Mouse (Mus musculus) hindbrain, postnatal 0 days (tissue): ENCODE measurements around the gene C1qa. TPM values are rescaled to one million over a fixed set of nuclear protein-coding genes. Genes with fewer than 3 reads are reported as not detected.

Source experiments
- ATAC-seq: fragments of 200-750 bp; cut with Nextera tagmentation; 2 replicates; pipeline ENCODE4 v1.8.0; 2017; ENCODE audit warnings: mild to moderate bottlenecking, moderate TSS enrichment, moderate library complexity
- DNase-seq: peaks from one replicate; pipeline ENCODE4 v3.0.0-alpha.2; 2015; ENCODE audit warnings: low spot score
- H3K27ac ChIP-seq: fragments of 300-500 bp; sonication (generic); 2 replicates; pipeline ENCODE4 v1.5.1; 2014; ENCODE audit warnings: mild to moderate bottlenecking
- H3K27me3 ChIP-seq: fragments of 300-500 bp; sonication (generic); 2 replicates; pipeline ENCODE4 v1.6.1; 2014; ENCODE audit warnings: low read length, mixed read lengths; ENCODE audit not compliant: insufficient read depth
- H3K36me3 ChIP-seq: fragments of 300-500 bp; sonication (generic); 2 replicates; pipeline ENCODE4 v1.6.1; 2014; ENCODE audit warnings: low read length, mixed read lengths; ENCODE audit not compliant: insufficient read depth
- H3K4me1 ChIP-seq: fragments of 300-500 bp; sonication (generic); 2 replicates; pipeline ENCODE4 v1.6.1; 2014; ENCODE audit warnings: antibody characterized with exemption, low read length, mixed read lengths; ENCODE audit not compliant: insufficient read depth
- H3K4me2 ChIP-seq: fragments of 300-500 bp; sonication (generic); 2 replicates; pipeline ENCODE4 v1.6.1; 2014; ENCODE audit warnings: low read depth, mild to moderate bottlenecking, low read length, moderate library complexity, mixed read lengths
- H3K4me3 ChIP-seq: fragments of 300-500 bp; sonication (generic); 2 replicates; pipeline ENCODE4 v1.5.1; 2014; ENCODE audit warnings: low read length
- H3K9ac ChIP-seq: fragments of 300-500 bp; sonication (generic); replicated peaks from 2 replicates; pipeline ENCODE4 v1.6.1; 2014; ENCODE audit warnings: mild to moderate bottlenecking, low read length, moderate library complexity, mixed read lengths
- H3K9me3 ChIP-seq: fragments of 300-500 bp; sonication (generic); 2 replicates; pipeline ENCODE4 v1.6.1; 2016; ENCODE audit warnings: low read length, mixed read lengths
- CTCF ChIP-seq: IDR thresholded peaks from 2 replicates; pipeline ENCODE4 v1.5.1; 2016; ENCODE audit warnings: antibody characterized with exemption, control low read depth, low read depth
- WGBS: fragments of 180-500 bp; shearing (Covaris S2); extraction: QIAGEN DNeasy Blood & Tissue Kit; methylation state at CpG from one replicate; pipeline ENCODE4 v1.1.7; 2014; 5-methylcytosine and 5-hydroxymethylcytosine counted together
- polyA plus RNA-seq: library from polyadenylated mRNA; unstranded; fragments of >200 nt; fragmentation: Nextera tagmentation; extraction: Ambion mirVana; gene quantifications from 2 replicates; pipeline ENCODE4 v1.2.1, GENCODE M21; 2015
- total RNA-seq: library from RNA; depleted of rRNA; stranded (reverse); fragments of >200 nt; gene quantifications from 2 replicates; pipeline ENCODE4 v1.2.3, GENCODE M21; 2014

The C1qa gene
- total and polyA plus RNA-seq, 2 experiments from 2014 or later: 49.9 to 55.4 TPM

DNA sequence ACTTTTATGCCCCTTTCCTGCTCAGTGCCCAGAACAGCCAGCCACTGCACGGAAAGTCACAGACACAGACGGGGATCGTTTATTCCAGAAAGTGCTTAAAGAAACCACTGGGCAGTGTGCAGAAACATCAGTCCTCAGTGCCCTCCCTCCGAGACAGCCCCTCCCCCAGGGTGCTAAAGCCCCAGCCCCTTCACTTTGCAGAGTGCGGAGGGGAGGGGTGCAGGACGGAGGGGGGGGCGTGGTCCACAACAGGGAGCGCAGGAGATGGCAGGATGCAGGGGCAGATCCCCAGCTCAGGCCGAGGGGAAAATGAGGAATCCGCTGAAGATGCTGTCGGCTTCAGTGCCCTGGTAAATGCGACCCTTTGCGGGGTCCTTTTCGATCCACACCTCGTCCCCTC lies 2.7 kb downstream of the C1qa start:
- Histone ChIP-seq H3K4me1 (no peaks in the 10 kb centered on the region), H3K9me3 (no peaks in the 10 kb centered on the region), H3K4me3 (peak overlapping the region; percentile 16; the same call in 1 of the 2 replicates), H3K36me3 (no peaks in the 10 kb centered on the region), H3K9ac (no peak overlapping the region; the same call in 1 of the 2 replicates), H3K27ac (no peak overlapping the region), H3K4me2 (peak overlapping the region; percentile 33), H3K27me3 (peaks cover 9% of the 10 kb centered on the region)
- TF ChIP-seq CTCF: no peak
- no peak for DNase-seq
- no peak for ATAC-seq
- WGBS: 9% methylated on average over 14 of the region's 15 CpGs

DNA sequence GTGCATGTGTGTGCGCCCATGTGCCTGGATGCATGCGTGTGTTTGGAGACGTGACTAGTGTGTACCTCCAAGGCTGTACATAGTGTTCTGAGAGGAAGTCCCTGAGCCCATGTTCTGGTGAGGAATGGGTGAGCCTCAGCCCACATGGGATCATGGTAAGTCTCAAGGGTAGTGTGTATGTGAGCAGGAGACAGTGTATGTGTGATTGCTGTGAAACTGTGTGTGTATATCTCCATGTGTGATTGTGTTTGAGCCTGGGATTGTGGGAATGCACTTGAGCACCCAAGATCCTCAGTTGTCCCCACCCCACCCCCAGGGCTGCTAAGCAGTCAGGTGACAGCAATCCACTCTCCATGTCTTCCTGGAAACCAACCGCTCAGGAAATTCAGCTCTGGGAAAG lies 3.8 kb downstream of the C1qa start:
- Histone ChIP-seq H3K27me3 (peaks cover 9% of the 10 kb centered on the region), H3K9ac (no peak overlapping the region), H3K9me3 (no peaks in the 10 kb centered on the region), H3K4me3 (no peak overlapping the region), H3K36me3 (no peaks in the 10 kb centered on the region), H3K27ac (no peak overlapping the region), H3K4me2 (no peak overlapping the region), H3K4me1 (no peaks in the 10 kb centered on the region)
- no peak for TF ChIP-seq CTCF
- ATAC-seq (no peak), DNase-seq (no peak)
- 78% methylated on average over 4 of the region's 4 CpGs for WGBS

DNA sequence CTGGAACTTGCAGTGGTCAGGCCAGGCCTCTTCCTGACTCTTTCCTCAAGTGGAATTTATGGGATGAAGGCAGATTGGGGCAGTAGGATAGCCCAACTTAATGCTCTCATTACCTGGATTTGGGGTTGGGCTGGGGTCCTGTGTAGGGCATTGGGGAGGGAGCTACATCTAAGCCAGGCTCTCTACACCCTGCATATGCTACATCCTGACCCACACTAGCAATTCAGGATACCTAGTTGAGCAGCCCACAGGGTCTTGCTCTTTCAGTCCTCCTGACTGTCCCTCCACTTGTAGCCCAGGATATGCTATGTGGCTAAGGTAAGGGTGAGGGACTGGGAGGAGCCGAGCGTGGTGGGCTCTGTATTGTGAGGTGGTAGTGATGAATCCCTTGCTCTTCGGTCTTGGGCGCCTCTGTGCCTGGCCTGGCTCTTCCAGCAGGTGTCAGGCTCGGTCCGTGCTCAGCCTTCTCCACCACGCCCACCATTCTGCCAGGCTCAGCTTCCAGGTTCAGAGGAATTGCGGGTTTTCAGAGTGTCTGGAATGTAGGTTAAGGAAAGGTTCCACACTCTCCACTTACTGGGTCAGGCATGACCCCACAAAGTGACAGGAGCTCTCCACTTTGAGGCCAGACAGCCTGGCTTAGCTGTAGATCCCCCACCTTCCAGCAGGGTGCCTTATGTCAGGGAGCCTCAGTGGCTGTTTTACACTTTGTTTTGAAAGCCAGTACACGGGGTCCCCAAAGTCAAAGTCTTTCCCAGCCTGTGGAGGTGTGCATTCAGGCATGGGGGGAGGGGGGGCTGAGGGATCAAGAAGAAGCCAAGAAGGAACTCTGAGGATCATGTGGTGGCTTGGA lies 4.7 kb downstream of the C1qa start:
- Histone ChIP-seq H3K4me2 (no peak overlapping the region), H3K4me1 (no peaks in the 10 kb centered on the region), H3K27ac (no peak overlapping the region), H3K9ac (no peak overlapping the region), H3K9me3 (no peaks in the 10 kb centered on the region), H3K4me3 (no peak overlapping the region), H3K36me3 (no peaks in the 10 kb centered on the region), H3K27me3 (peaks cover 9% of the 10 kb centered on the region)
- peak; percentile 86 for ATAC-seq
- peak; percentile 83 for DNase-seq
- peak; percentile 98 for TF ChIP-seq CTCF
- WGBS: 4% methylated on average over 9 of the region's 9 CpGs

DNA sequence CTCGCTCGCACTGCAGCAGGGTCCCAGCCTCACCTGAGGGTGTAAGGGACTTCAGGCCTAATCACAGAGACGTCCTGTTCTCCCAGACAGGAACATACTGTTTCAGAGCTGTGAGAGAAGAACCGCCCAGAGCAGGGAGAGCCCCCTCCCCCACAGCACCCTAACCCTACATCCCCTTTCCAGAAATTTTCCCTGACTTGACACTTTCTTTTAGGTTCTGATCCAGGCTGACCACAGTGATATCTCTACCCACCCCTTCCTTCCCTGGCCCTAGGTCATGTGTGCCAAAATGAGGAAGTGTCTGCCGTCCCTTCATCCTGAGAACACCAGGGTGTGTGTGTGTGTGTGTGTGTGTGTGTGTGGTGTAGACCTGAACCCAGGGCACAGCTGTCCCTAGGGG lies 5.8 kb downstream of the C1qa start, which contains the start of gene C1qc:
C1qc (minus strand) TSS at position 255 of the 400 bp plus-strand sequence.
- TF ChIP-seq CTCF: no peak
- no peaks in the 10 kb centered on the region for H3K36me3 ChIP-seq
- ATAC-seq (no peak), DNase-seq (no peak)
- 72% methylated on average over 5 of the region's 5 CpGs for WGBS
- H3K4me1 ChIP-seq: no peaks in the 10 kb centered on the region
- H3K27me3 ChIP-seq: peaks cover 9% of the 10 kb centered on the region
- H3K4me3 ChIP-seq: no peak within 1 kb of the TSS
- H3K4me2 ChIP-seq: no peak within 1 kb of the TSS
- no peak within 1 kb of the TSS for H3K27ac ChIP-seq
- no peaks in the 10 kb centered on the region for H3K9me3 ChIP-seq
- 0 out of 2 replicates have a peak within 1 kb of the TSS, but pooled peaks have one; percentile 1 for H3K9ac ChIP-seq

DNA sequence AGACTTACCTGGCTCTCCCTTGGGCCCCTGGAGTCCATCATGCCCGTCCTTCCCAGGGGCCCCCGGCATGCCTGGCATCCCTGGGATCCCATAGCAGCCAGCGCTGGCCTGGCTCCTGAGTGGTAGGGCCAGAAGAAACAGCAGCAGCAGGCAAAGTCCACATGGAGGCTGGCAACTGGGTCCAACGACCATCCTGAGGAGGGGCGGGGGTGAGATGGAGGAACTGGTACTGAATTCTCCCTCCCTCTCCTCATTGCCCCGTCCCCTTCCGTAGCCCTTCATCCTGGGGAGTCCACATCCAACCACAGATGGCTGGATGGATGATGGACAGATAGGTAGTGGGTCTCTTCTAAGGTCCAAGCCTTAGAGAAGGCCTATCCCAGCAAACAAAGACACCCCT lies 6.2 kb downstream of the C1qa start:
- 0 out of 2 replicates have a peak overlapping the region, but pooled peaks have one; percentile 1 for H3K9ac ChIP-seq
- WGBS: 51% methylated on average over 7 of the region's 7 CpGs

DNA sequence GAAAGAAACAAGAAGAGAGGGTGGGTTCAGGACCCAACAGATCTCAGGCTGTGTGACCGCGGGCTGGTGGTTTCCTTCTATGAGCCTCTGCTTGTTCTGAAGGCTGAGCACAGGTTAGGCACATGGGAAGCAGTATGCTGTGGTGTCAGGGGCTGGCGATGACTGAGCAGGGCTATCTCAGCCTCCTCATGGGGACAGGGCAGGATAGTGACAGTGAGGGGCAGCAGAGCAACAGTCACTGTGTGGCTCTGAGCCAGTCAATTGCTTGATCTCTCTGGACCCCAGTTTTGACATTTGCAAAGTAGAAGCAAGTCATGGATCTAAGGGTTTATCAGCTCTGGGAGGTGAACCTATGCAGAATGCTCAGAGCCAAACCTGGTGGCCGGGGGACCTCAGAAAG lies 7.5 kb downstream of the C1qa start:
- no peaks in the 10 kb centered on the region for H3K36me3 ChIP-seq
- H3K4me3 ChIP-seq: no peak overlapping the region
- WGBS: 88% methylated on average over 4 of the region's 4 CpGs
- no peak overlapping the region for H3K9ac ChIP-seq
- no peak overlapping the region for H3K27ac ChIP-seq
- TF ChIP-seq CTCF: no peak
- peaks cover 4% of the 10 kb centered on the region; the same call in 1 of the 2 replicates for H3K27me3 ChIP-seq
- H3K4me1 ChIP-seq: no peaks in the 10 kb centered on the region
- H3K9me3 ChIP-seq: no peaks in the 10 kb centered on the region
- ATAC-seq: no peak
- no peak for DNase-seq
- H3K4me2 ChIP-seq: no peak overlapping the region

More for the DNA sequence above, 6.2 kb downstream of the C1qa start:
- no peaks in the 10 kb centered on the region for H3K36me3 ChIP-seq
- H3K4me1 ChIP-seq: no peaks in the 10 kb centered on the region
- no peak overlapping the region for H3K27ac ChIP-seq
- no peak overlapping the region for H3K4me3 ChIP-seq
- DNase-seq (no peak), ATAC-seq (no peak)
- H3K27me3 ChIP-seq: peaks cover 9% of the 10 kb centered on the region
- no peaks in the 10 kb centered on the region for H3K9me3 ChIP-seq
- TF ChIP-seq CTCF: no peak
- no peak overlapping the region for H3K4me2 ChIP-seq

DNA sequence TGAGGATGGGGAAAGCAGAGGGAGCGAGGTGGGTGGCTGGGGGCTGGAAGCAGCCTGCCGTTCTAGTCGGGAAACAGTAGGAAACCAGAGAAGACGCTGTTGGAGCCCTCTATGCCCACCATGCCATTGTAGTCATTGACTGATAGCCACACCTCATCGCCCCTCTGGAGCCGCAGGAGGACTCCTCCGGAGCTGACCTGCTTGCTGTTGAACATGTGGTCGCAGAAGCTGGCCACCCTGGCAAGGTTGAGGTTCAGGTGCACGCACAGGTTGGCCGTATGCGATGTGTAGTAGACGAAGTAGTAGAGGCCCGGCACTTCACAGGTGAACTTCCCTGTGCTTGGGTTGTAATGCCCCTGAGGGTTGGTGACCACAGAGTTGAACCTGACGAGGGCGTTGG lies 8.6 kb downstream of the C1qa start:
- TF ChIP-seq CTCF: no peak
- Histone ChIP-seq H3K4me1 (no peaks in the 10 kb centered on the region), H3K4me2 (no peak overlapping the region), H3K9me3 (no peaks in the 10 kb centered on the region), H3K27me3 (no peaks in the 10 kb centered on the region), H3K36me3 (no peaks in the 10 kb centered on the region), H3K9ac (no peak overlapping the region), H3K27ac (no peak overlapping the region), H3K4me3 (no peak overlapping the region)
- no peak for ATAC-seq
- WGBS: 86% methylated on average over 15 of the region's 15 CpGs
- no peak for DNase-seq
